In the genomic region with DNA sequence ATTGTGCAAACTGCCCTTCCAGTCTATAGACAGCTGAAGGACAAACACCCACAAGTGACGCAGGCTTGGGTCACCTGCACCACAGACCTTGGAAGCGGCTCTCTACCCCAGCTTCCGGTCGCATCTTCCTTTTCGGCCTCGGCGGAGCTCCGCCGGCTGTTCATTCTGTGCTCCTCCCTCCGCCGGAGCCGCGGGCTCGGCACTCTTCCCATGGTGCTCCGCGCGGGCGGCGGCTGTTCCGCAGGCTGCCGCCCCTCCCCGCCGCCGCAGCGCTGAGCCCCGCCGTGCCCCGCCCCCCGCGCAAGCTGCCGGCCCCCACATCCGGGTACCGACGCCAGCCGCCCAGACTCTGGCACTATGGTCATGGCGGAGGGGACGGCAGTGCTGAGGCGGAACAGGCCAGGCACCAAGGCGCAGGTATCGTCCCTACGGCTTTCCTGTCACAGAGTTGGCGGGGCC, we compare ENCODE assay signal across 8 mouse cellular contexts. TPM values are rescaled to one million over a fixed set of nuclear protein-coding genes. Genes with fewer than 3 reads are reported as not detected.
DNase-seq lines count a peak whose midpoint lies in the region; ATAC-seq lines count a peak whose summit lies in the region.

Gene Mob4 (plus strand): TSS at position 289 of the 459 bp plus-strand sequence.

- no peaks in the 10 kb centered on the region for H3K9me3 ChIP-seq in heart, embryonic 14.5 days (ENCODE audit: control insufficient read depth, low read length)
- no peaks in the 10 kb centered on the region for H3K9me3 ChIP-seq in liver, embryonic 13.5 days (replicated peaks)
- no peaks in the 10 kb centered on the region for H3K9me3 ChIP-seq in stomach, embryonic 16.5 days (replicated peaks; ENCODE audit: control insufficient read depth, low read length)

- H3K4me1 ChIP-seq in brown adipose tissue, adult 24 weeks (ENCODE audit: control insufficient read depth, insufficient read depth, insufficient read length, low read length), result peaks cover 3% of the 10 kb centered on the region; the same call in 1 of the 2 replicates
- H3K4me1 ChIP-seq in heart, embryonic 14.5 days (ENCODE audit: control insufficient read depth in 2 of 2, insufficient read depth in 2 of 2, low read length in 2 of 2), result peaks cover 0 to 15% of the 10 kb centered on the region in 2 experiments; a peak in 2 of 4 replicates
- H3K4me1 ChIP-seq in liver, embryonic 13.5 days (replicated peaks), result peaks cover 39% of the 10 kb centered on the region
- peaks cover 13% of the 10 kb centered on the region for H3K4me1 ChIP-seq in stomach, embryonic 16.5 days (ENCODE audit: control insufficient read depth, insufficient read depth, low read length)

- H3K27me3 ChIP-seq in heart, embryonic 14.5 days (ENCODE audit: control insufficient read depth, insufficient read depth, low read length), result no peaks in the 10 kb centered on the region
- H3K27me3 ChIP-seq in liver, embryonic 13.5 days, result no peaks in the 10 kb centered on the region
- no peaks in the 10 kb centered on the region for H3K27me3 ChIP-seq in stomach, embryonic 16.5 days (ENCODE audit: control insufficient read depth, insufficient read depth, low read length)

- H3K4me3 ChIP-seq in brown adipose tissue, adult 24 weeks (ENCODE audit: insufficient read depth, low read depth, low read length), result peak within 1 kb of the TSS; percentile 96
- peak within 1 kb of the TSS; percentile 87 to 96 for H3K4me3 ChIP-seq in heart, embryonic 14.5 days (ENCODE audit: control insufficient read depth in 1 of 2, insufficient read depth in 1 of 2, low read depth in 1 of 2, low read length in 2 of 2)
- H3K4me3 ChIP-seq in liver, embryonic 13.5 days (replicated peaks), result peak within 1 kb of the TSS; percentile 100
- H3K4me3 ChIP-seq in stomach, embryonic 16.5 days (replicated peaks; ENCODE audit: low read length), result peak within 1 kb of the TSS; percentile 100

- H3K9ac ChIP-seq in heart, embryonic 14.5 days (ENCODE audit: low read length), result peak within 1 kb of the TSS; percentile 99
- peak within 1 kb of the TSS; percentile 99 for H3K9ac ChIP-seq in liver, embryonic 13.5 days
- peak within 1 kb of the TSS; percentile 100 for H3K9ac ChIP-seq in stomach, embryonic 16.5 days (ENCODE audit: low read length)

- ATAC-seq in heart, embryonic 14.5 days (ENCODE audit: insufficient number of reproducible peaks, insufficient read depth, low FRiP score, low read depth), result peak; percentile 94
- ATAC-seq in liver, embryonic 13.5 days (ENCODE audit: low read depth), result peak; percentile 95
- ATAC-seq in stomach, embryonic 16.5 days (ENCODE audit: insufficient read depth, low FRiP score), result peak; percentile 97

- H3K27ac ChIP-seq in brown adipose tissue, adult 24 weeks (replicated peaks; ENCODE audit: low read depth, low read length), result peak within 1 kb of the TSS; percentile 95
- H3K27ac ChIP-seq in heart, embryonic 14.5 days (replicated peaks in 1 of 2; ENCODE audit: control insufficient read depth in 1 of 2, insufficient read depth in 1 of 2, low read depth in 2 of 2, low read length in 2 of 2), result peak within 1 kb of the TSS; percentile 94 to 98
- H3K27ac ChIP-seq in liver, embryonic 13.5 days, result peak within 1 kb of the TSS; percentile 96
- peak within 1 kb of the TSS; percentile 100 for H3K27ac ChIP-seq in stomach, embryonic 16.5 days (ENCODE audit: low read length)

- H3K4me2 ChIP-seq in heart, embryonic 14.5 days (ENCODE audit: low read length), result peak within 1 kb of the TSS; percentile 78
- peak within 1 kb of the TSS; percentile 82 for H3K4me2 ChIP-seq in liver, embryonic 13.5 days
- H3K4me2 ChIP-seq in stomach, embryonic 16.5 days (ENCODE audit: low read depth, low read length), result peak within 1 kb of the TSS; percentile 78

- peak; percentile 96 for DNase-seq in CD4-positive, CD25-positive, alpha-beta regulatory T cell, adult 2 months (ENCODE audit: low read depth, low spot score)
- DNase-seq in fibroblast of lung, adult 2 months (ENCODE audit: low read depth), result peak; percentile 56
- peak; percentile 96 for DNase-seq in kidney, postnatal 14 days
- peak; percentile 84 for DNase-seq in liver, embryonic 13.5 days
- peak; percentile 97 for DNase-seq in neural tube, embryonic 10.5 days (ENCODE audit: extremely low spot score, low spot score)

- H3K36me3 ChIP-seq in heart, embryonic 14.5 days (ENCODE audit: control insufficient read depth, insufficient read depth, low read length), result 0 out of 2 replicates have a peak, but pooled peaks cover 3% of the 10 kb centered on the region
- H3K36me3 ChIP-seq in liver, embryonic 13.5 days, result peaks cover 9% of the 10 kb centered on the region
- no peaks in the 10 kb centered on the region for H3K36me3 ChIP-seq in stomach, embryonic 16.5 days (ENCODE audit: control insufficient read depth, insufficient read depth, low read length)

- WGBS in heart, embryonic 14.5 days, result under 1% methylated on average over 42 of the region's 42 CpGs
- under 1% methylated on average over 42 of the region's 42 CpGs for WGBS in liver, embryonic 13.5 days (ENCODE audit: insufficient replicate concordance)
- WGBS in stomach, embryonic 16.5 days, result under 1% methylated on average over 42 of the region's 42 CpGs

RNA-seq across cellular contexts. Expression of gene Mob4, which starts in this region (rescaled TPM):
- polyA plus RNA-seq in brown adipose tissue, adult 24 weeks (2012; ENCODE audit: insufficient read depth, insufficient read length, missing spikeins), result 55.4 and 55.8 TPM in 2 replicates
- polyA plus RNA-seq in heart, embryonic 14.5 days (2014; fragmentation: Nextera tagmentation; extraction: Ambion mirVana), result 121 and 122 TPM in 2 replicates
- 45.0 and 58.2 TPM in 2 replicates for polyA plus RNA-seq in liver, embryonic 13.5 days (2015; fragmentation: Nextera tagmentation; extraction: Ambion mirVana)
- polyA plus RNA-seq in stomach, embryonic 16.5 days (2015; fragmentation: Nextera tagmentation; extraction: Ambion mirVana), result 153 TPM in 2 replicates

Comparison
In these comparisons a context has a peak if more than half of its experiments do, and no peak if none do; other contexts are left out.
1. Peak in every context shown above with its lines: DNase-seq, ATAC-seq, H3K4me3 ChIP-seq and H3K27ac ChIP-seq.